11 mouse cellular contexts compared by ENCODE assay signal in the genomic region with DNA sequence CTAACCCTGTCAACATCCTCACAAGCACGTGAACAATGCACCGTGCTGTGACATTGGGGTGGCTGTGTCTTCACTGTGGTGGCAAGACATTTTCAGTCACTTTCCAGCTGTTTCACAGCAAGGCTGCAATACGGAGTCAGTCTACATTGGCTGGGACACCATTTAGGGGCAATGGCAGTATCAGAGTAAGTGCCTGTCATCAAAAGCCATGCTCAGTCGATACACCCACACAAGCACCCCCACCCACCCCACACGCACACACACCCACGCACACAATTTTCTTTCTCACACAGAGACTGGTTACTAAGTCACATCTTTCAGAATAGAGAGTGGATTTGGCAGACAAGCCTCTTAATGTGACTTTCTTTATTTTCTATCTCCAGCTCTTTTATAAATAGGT.
DNase-seq lines count a peak whose midpoint lies in the region; ATAC-seq and TF ChIP-seq lines count a peak whose summit lies in the region.
"Had no signal": no experiment of that assay in that cellular context is flagged by ENCODE, and none has a peak within 500 bp of the region (broad histone marks: within the 10 kb centered on the region; RNA-seq: fewer than 3 reads in every experiment).

No protein-coding gene starts in this region.

- TF ChIP-seq CTCF in layer of hippocampus, adult 2 months (conservative IDR thresholded peaks at IDR 0.05) = no peak

- peak; percentile 18; the same call in 1 of the 2 replicates for ATAC-seq in forebrain, embryonic 14.5 days
- peak; percentile 12; the same call in 1 of the 2 replicates for ATAC-seq in forebrain, embryonic 16.5 days
- ATAC-seq in midbrain, embryonic 15.5 days (replicated peaks) = no peak; the same call in 1 of the 2 replicates
- ATAC-seq in liver, embryonic 11.5 days (replicated peaks; ENCODE audit: low FRiP score) = no peak

- H3K4me3 ChIP-seq in layer of hippocampus, adult 2 months = no peak overlapping the region
- H3K4me3 ChIP-seq in forebrain, embryonic 14.5 days (ENCODE audit: low read depth, low read length) = no peak overlapping the region
- no peak overlapping the region for H3K4me3 ChIP-seq in forebrain, embryonic 16.5 days (replicated peaks; ENCODE audit: low read length)
- no peak overlapping the region for H3K4me3 ChIP-seq in midbrain, embryonic 15.5 days
- no peak overlapping the region for H3K4me3 ChIP-seq in liver, embryonic 11.5 days (ENCODE audit: low read depth, low read length)
- H3K4me3 ChIP-seq: embryonic facial prominence, embryonic 12.5 days; limb, embryonic 12.5 days; stomach, embryonic 15.5 days had no signal

- H3K36me3 ChIP-seq in forebrain, embryonic 14.5 days (ENCODE audit: control insufficient read depth, insufficient read depth, low read length) = no peaks in the 10 kb centered on the region
- H3K36me3 ChIP-seq in forebrain, embryonic 16.5 days (ENCODE audit: control insufficient read depth, insufficient read depth) = no peaks in the 10 kb centered on the region
- no peaks in the 10 kb centered on the region for H3K36me3 ChIP-seq in midbrain, embryonic 15.5 days (replicated peaks)
- no peaks in the 10 kb centered on the region for H3K36me3 ChIP-seq in liver, embryonic 11.5 days (ENCODE audit: control insufficient read depth, insufficient read depth, low read length)
- H3K36me3 ChIP-seq: embryonic facial prominence, embryonic 12.5 days; stomach, embryonic 15.5 days had no signal

- no peaks in the 10 kb centered on the region for H3K27me3 ChIP-seq in forebrain, embryonic 14.5 days (replicated peaks; ENCODE audit: control insufficient read depth, insufficient read depth, low read length)
- no peaks in the 10 kb centered on the region for H3K27me3 ChIP-seq in forebrain, embryonic 16.5 days (replicated peaks; ENCODE audit: control insufficient read depth, insufficient read depth, low read length)
- no peaks in the 10 kb centered on the region for H3K27me3 ChIP-seq in midbrain, embryonic 15.5 days (replicated peaks)
- no peaks in the 10 kb centered on the region for H3K27me3 ChIP-seq in liver, embryonic 11.5 days (replicated peaks; ENCODE audit: control insufficient read depth, insufficient read depth, low read length)
- H3K27me3 ChIP-seq: embryonic facial prominence, embryonic 12.5 days; limb, embryonic 12.5 days; stomach, embryonic 15.5 days had no signal

- H3K4me1 ChIP-seq in forebrain, embryonic 14.5 days (ENCODE audit: control insufficient read depth, insufficient read depth, low read length) = peaks cover 30% of the 10 kb centered on the region
- peaks cover 35% of the 10 kb centered on the region for H3K4me1 ChIP-seq in forebrain, embryonic 16.5 days (replicated peaks; ENCODE audit: control insufficient read depth, insufficient read depth, low read length)
- peaks cover 46% of the 10 kb centered on the region for H3K4me1 ChIP-seq in midbrain, embryonic 15.5 days
- H3K4me1 ChIP-seq in liver, embryonic 11.5 days (replicated peaks; ENCODE audit: control insufficient read depth, insufficient read depth, low read length) = no peaks in the 10 kb centered on the region
- H3K4me1 ChIP-seq: stomach, embryonic 15.5 days had no signal

- WGBS in forebrain, embryonic 14.5 days = 65% methylated on average over 6 of the region's 6 CpGs
- WGBS in forebrain, embryonic 16.5 days = 47% methylated on average over 6 of the region's 6 CpGs
- WGBS in midbrain, embryonic 15.5 days = 66% methylated on average over 6 of the region's 6 CpGs
- WGBS in liver, embryonic 11.5 days = 87% methylated on average over 6 of the region's 6 CpGs

- no peak for DNase-seq in layer of hippocampus, adult 2 months (ENCODE audit: low spot score in 2 of 2)
- DNase-seq in layer of hippocampus, adult 8-10 months (ENCODE audit: low spot score in 2 of 2) = no peak
- no peak for DNase-seq in forebrain, embryonic 14.5 days (ENCODE audit: low spot score)
- no peak for DNase-seq in B cell, adult 2 months
- no peak for DNase-seq in liver, embryonic 11.5 days (ENCODE audit: low spot score)

- H3K27ac ChIP-seq in layer of hippocampus, adult 2 months = peak overlapping the region; percentile 86
- H3K27ac ChIP-seq in forebrain, embryonic 14.5 days (ENCODE audit: low read depth, low read length) = peak overlapping the region; percentile 67
- H3K27ac ChIP-seq in forebrain, embryonic 16.5 days (ENCODE audit: low read length) = peak overlapping the region; percentile 1; the same call in 1 of the 2 replicates
- peak overlapping the region; percentile 59 for H3K27ac ChIP-seq in midbrain, embryonic 15.5 days
- H3K27ac ChIP-seq in liver, embryonic 11.5 days (ENCODE audit: low read depth, low read length) = no peak overlapping the region
- H3K27ac ChIP-seq: embryonic facial prominence, embryonic 12.5 days; limb, embryonic 12.5 days; liver, embryonic 14.5 days; stomach, embryonic 15.5 days had no signal

- H3K9me3 ChIP-seq in forebrain, embryonic 14.5 days (replicated peaks; ENCODE audit: control insufficient read depth, low read length) = no peaks in the 10 kb centered on the region
- no peaks in the 10 kb centered on the region for H3K9me3 ChIP-seq in forebrain, embryonic 16.5 days (ENCODE audit: control insufficient read depth, low read length)
- no peaks in the 10 kb centered on the region for H3K9me3 ChIP-seq in midbrain, embryonic 15.5 days
- no peaks in the 10 kb centered on the region for H3K9me3 ChIP-seq in liver, embryonic 11.5 days (ENCODE audit: control insufficient read depth, low read length)
- H3K9me3 ChIP-seq: embryonic facial prominence, embryonic 12.5 days; limb, embryonic 12.5 days; stomach, embryonic 15.5 days had no signal

- H3K4me2 ChIP-seq in forebrain, embryonic 14.5 days (ENCODE audit: low read length) = no peak overlapping the region
- no peak overlapping the region for H3K4me2 ChIP-seq in forebrain, embryonic 16.5 days (ENCODE audit: low read length)
- H3K4me2 ChIP-seq in midbrain, embryonic 15.5 days = no peak overlapping the region
- H3K4me2 ChIP-seq in liver, embryonic 11.5 days = no peak overlapping the region
- H3K4me2 ChIP-seq: embryonic facial prominence, embryonic 12.5 days; limb, embryonic 12.5 days; stomach, embryonic 15.5 days had no signal

- no peak overlapping the region for H3K9ac ChIP-seq in forebrain, embryonic 14.5 days (ENCODE audit: low read length)
- no peak overlapping the region for H3K9ac ChIP-seq in forebrain, embryonic 16.5 days (replicated peaks; ENCODE audit: low read depth, low read length)
- 0 out of 2 replicates have a peak overlapping the region, but pooled peaks have one; percentile 6 for H3K9ac ChIP-seq in midbrain, embryonic 15.5 days
- H3K9ac ChIP-seq in liver, embryonic 11.5 days (ENCODE audit: low read depth, low read length) = no peak overlapping the region
- H3K9ac ChIP-seq: embryonic facial prominence, embryonic 12.5 days; limb, embryonic 12.5 days; liver, embryonic 14.5 days; stomach, embryonic 15.5 days had no signal

Comparison
In these comparisons a context has a peak if more than half of its experiments do, and no peak if none do; other contexts are left out.
1. ATAC-seq: peak in forebrain, embryonic 14.5 days (single experiment) and forebrain, embryonic 16.5 days (single experiment); none in midbrain, embryonic 15.5 days (single experiment) and liver, embryonic 11.5 days (single experiment).